Mouse (Mus musculus): Measurements from ENCODE around the gene Tmed9. TPM values are rescaled to one million over a fixed set of nuclear protein-coding genes. Genes with fewer than 3 reads are reported as not detected.

The Tmed9 gene
- polyA plus RNA-seq (2015; fragmentation: Nextera tagmentation; extraction: Ambion mirVana): 112 and 114 TPM in 2 replicates

DNA sequence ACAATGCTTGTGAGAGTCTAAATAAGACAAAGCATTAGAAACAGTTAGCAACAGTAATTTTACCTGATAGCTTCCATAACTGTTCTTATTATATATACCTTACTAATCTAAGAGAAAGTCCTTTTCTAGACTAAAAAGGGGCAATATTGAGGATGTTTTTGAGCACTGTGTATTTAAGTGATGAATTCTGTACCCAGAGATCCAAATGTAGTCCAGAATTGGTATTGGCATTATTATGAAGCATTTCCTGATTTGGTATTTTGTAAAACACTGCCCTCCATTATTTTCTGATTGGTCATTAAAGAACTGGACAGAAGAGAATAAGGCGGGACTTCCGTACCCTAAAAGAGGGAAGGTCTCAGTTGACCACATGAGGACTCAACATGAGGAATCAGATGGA lies at the start of gene Tmed9:
Gene Tmed9, plus strand, starts transcription at position 301 of the 400 bp plus-strand sequence.
- Histone ChIP-seq H3K27me3 (no peaks in the 10 kb centered on the region), H3K9ac (no peak within 1 kb of the TSS), H3K36me3 (no peaks in the 10 kb centered on the region), H3K9me3 (no peaks in the 10 kb centered on the region), H3K4me2 (no peak within 1 kb of the TSS), H3K4me1 (replicated peaks) (peaks cover 26% of the 10 kb centered on the region), H3K4me3 (no peak within 1 kb of the TSS), H3K27ac (no peak within 1 kb of the TSS)
- 95% methylated on average over 2 of the region's 2 CpGs for WGBS
- ATAC-seq (ENCODE audit: low FRiP score): no peak

DNA sequence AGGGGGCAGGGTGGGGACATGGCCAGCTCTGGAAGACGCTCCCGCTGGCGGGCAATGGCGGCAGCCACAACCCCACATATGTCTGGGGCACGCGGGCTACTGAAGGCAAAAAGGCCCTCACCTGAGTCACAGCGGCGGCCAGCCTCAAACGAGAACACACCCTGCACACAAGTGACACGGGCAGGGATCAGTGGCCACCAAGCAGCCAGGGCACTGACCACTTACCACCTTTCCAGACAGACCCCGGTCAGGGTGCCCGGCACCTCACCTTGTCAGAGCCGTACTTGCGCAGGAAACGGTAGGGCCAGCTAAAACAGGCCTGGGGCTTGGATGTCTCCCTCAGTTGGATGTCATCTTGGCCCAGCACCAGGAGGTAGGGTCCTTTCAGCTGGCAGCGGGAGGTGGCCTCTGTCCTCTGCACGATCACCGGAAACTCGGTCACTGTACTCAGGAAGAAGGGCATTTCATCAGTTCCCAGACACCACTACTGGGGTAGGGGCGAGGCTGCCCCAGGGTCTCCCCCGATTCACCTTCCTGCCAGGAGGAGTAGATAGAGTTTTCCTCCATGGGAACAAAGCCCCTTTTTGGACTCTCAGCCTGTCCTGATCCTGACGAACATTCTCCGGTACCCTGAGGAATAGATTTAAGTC lies 49.5 kb upstream of the Tmed9 start:
- Histone ChIP-seq H3K27ac (no peak overlapping the region), H3K27me3 (no peaks in the 10 kb centered on the region), H3K4me3 (no peak overlapping the region), H3K9ac (no peak overlapping the region), H3K9me3 (no peaks in the 10 kb centered on the region), H3K4me2 (no peak overlapping the region), H3K4me1 (replicated peaks) (0 out of 2 replicates have a peak, but pooled peaks cover 3% of the 10 kb centered on the region), H3K36me3 (peaks cover 20% of the 10 kb centered on the region)
- WGBS: 91% methylated on average over 23 of the region's 23 CpGs
- ATAC-seq (ENCODE audit: low FRiP score): no peak

DNA sequence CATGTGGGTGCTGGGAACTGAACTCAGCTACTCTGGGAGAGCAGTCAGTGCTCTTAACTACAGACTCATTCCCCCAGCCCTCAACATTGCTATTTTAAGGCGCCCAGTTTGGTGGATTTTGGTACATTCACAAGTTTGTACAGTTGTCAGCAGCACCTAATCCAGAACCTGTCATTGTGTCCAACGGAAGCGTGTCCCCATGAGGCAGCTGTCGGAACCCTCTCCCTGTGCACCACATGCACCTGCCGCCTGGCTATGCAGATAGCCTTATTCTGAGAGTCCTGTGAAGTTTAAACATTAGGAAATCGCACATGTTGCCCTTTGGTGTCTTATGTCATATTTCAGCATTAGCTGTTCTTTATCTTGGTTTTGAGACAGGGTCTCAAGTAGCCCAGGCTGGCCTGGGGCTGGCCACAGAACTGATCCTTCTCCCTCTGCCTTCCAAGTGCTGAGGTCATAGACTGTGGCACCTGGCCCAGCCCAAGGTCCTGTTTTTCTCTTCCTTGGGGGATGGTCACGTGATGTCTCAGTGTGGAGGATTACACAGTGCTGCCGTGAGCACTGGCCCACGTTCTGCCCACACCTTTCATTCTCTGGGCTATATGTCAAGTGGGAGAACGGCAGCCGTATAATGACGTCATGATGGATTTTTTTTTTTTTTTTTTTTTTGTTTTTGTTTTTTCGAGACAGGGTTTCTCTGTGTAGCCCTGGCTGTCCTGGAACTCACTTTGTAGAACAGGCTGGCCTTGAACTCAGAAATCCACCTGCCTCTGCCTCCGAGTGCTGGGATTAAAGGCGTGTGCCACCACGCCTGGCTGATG lies 47.6 kb upstream of the Tmed9 start:
- H3K27ac ChIP-seq: no peak overlapping the region
- H3K36me3 ChIP-seq: peaks cover 39% of the 10 kb centered on the region
- H3K9me3 ChIP-seq: no peaks in the 10 kb centered on the region
- H3K27me3 ChIP-seq: no peaks in the 10 kb centered on the region
- no peak overlapping the region for H3K4me3 ChIP-seq
- no peak overlapping the region for H3K9ac ChIP-seq
- 0 out of 2 replicates have a peak, but pooled peaks cover 3% of the 10 kb centered on the region for H3K4me1 ChIP-seq (replicated peaks)
- WGBS: 86% methylated on average over 16 of the region's 16 CpGs
- ATAC-seq (ENCODE audit: low FRiP score): no peak
- H3K4me2 ChIP-seq: no peak overlapping the region

DNA sequence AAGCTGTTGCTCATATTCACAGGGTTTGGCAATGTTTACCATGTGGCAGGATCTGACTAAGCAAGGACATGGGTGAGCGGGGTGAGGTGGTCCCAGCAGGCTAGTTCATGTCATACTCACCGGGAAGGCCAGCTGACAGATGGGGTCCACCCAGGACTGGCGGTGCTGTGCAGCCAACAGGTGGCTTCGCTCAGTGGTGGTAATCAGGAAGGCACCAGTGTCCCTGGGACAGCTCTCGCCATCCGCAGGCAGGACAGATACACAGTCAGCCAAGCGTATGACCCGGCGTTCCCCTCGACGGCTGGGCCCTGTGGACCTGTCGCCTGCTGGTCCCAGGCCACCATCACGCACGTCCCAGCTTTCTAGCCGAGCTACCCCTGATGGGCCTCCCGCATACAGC lies 46.3 kb upstream of the Tmed9 start:
- H3K4me3 ChIP-seq: no peak overlapping the region
- 84% methylated on average over 16 of the region's 16 CpGs for WGBS
- no peak overlapping the region for H3K27ac ChIP-seq
- H3K9ac ChIP-seq: no peak overlapping the region
- H3K9me3 ChIP-seq: no peaks in the 10 kb centered on the region
- H3K36me3 ChIP-seq: peaks cover 52% of the 10 kb centered on the region
- no peaks in the 10 kb centered on the region for H3K27me3 ChIP-seq
- no peak for ATAC-seq (ENCODE audit: low FRiP score)
- H3K4me1 ChIP-seq (replicated peaks): 0 out of 2 replicates have a peak, but pooled peaks cover 3% of the 10 kb centered on the region
- H3K4me2 ChIP-seq: no peak overlapping the region

DNA sequence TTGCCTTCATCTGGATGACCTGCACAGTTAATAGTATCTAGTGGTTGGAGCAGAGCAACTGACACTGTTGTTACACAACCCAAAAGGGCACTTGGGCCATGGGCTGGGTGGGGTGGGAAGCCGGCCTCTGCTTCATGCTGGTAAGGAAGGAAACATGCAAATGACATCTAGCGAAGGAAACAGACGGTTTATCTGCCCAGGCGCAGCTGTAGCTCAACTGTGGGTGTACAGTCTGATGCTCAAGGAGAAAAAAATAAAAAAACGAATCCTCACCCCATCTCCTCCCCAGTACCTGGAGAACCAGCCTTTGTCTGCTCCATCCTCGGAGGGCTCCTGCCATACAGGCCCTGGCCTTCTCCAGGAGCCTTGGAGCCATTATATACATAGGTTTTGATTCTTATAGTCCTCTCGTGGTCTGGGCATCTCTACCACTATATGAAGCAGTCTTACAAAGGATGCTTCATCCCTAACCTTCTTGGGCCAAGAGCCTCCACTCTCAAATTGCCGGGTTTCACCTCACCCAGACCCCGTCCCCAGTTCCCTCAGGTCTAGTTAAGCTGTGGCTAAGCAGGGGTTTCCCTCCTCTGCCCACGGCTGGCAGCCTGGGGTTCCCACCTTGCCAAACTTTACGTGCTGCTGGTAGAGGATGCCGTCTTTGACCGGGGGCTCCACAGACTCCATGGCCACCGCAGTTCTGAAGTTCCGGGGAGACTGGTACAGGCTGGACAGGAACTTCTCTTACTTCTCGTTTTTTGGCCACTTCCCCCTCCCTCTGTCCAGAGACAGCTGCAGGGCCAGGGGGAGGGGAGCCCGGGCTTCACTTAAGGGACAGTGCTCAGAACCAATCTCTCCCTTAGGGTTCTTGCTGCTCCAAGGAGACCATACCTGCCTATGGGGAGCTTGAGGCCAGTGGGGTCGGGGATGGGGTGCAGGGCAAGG lies 45.4 kb upstream of the Tmed9 start:
- H3K27me3 ChIP-seq: no peaks in the 10 kb centered on the region
- no peak overlapping the region for H3K27ac ChIP-seq
- WGBS: 84% methylated on average over 18 of the region's 18 CpGs
- H3K4me3 ChIP-seq: no peak overlapping the region
- 0 out of 2 replicates have a peak, but pooled peaks cover 4% of the 10 kb centered on the region for H3K4me1 ChIP-seq (replicated peaks)
- H3K36me3 ChIP-seq: peaks cover 55% of the 10 kb centered on the region
- no peak for ATAC-seq (ENCODE audit: low FRiP score)
- no peak overlapping the region for H3K4me2 ChIP-seq
- no peak overlapping the region for H3K9ac ChIP-seq
- no peaks in the 10 kb centered on the region for H3K9me3 ChIP-seq

DNA sequence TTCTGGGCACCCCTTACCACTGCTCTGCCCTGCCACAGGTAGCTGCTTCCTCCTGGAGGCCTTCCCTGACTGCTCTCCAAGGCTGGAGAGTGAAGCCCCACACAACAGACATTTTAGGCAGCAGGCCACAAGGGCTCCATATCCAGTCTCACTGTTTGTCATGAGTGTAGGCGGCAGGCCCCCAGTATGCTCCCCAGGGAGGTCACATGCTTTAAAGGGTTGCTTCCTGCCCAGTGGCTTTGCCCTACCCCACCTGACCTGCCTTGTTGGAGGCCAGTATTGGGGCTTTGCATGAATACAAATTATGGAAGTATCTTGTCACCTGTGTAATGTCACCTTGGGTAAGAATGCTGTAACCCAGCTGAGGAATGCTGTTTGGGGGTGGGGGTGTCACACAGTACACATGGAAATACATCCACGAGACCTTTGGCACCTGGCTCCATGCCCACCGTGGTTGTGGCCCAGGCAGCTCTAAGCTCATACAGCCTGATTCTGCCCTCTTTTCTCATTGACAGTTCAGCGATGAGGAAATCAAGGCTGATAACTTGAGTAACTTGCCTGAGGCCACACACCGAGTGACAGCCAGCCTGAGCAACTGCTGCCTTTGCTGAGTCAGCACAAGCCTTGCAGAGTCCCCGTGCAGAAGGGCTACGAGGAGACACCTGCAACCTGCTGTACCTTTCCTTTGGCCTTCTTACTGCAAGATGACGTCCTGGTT lies 44.2 kb upstream of the Tmed9 start, which contains the start of gene Dok3:
Gene Dok3, minus strand, starts transcription at position 99 of the 718 bp plus-strand sequence.
- Histone ChIP-seq H3K9me3 (no peaks in the 10 kb centered on the region), H3K27me3 (no peaks in the 10 kb centered on the region), H3K4me3 (no peak within 1 kb of the TSS), H3K9ac (no peak within 1 kb of the TSS), H3K4me2 (no peak within 1 kb of the TSS), H3K4me1 (replicated peaks) (peaks cover 13% of the 10 kb centered on the region), H3K36me3 (peaks cover 56% of the 10 kb centered on the region), H3K27ac (no peak within 1 kb of the TSS)
- 84% methylated on average over 8 of the region's 8 CpGs for WGBS
- no peak for ATAC-seq (ENCODE audit: low FRiP score)

DNA sequence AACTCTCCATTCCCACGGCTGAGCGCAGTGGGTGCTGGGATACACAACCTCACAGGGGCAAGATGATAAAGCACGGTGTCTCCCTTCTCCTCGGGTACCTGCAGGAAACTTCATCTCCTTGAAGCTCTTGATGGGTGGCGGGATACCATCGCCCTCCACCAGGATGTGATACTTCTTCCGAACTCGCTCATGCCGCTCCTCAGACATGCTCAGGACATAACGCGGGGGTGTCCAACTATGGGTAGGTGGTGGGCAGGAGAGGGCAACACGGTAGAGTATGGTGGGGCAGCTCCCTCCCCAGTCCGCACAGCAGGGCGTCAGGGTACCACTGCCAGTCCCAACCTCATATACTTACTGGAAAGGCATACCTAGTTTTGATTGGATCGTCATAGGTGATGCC lies 38.3 kb upstream of the Tmed9 start:
- no peak for ATAC-seq (ENCODE audit: low FRiP score)
- 93% methylated on average over 15 of the region's 15 CpGs for WGBS
- H3K36me3 ChIP-seq: peaks cover 77% of the 10 kb centered on the region
- 0 out of 2 replicates have a peak overlapping the region, but pooled peaks have one; percentile 86 for H3K27ac ChIP-seq
- H3K4me1 ChIP-seq (replicated peaks): peaks cover 26% of the 10 kb centered on the region
- H3K27me3 ChIP-seq: no peaks in the 10 kb centered on the region
- peak overlapping the region; percentile 89 for H3K9ac ChIP-seq
- H3K4me3 ChIP-seq: peak overlapping the region; percentile 80
- H3K9me3 ChIP-seq: no peaks in the 10 kb centered on the region
- H3K4me2 ChIP-seq: peak overlapping the region; percentile 91

DNA sequence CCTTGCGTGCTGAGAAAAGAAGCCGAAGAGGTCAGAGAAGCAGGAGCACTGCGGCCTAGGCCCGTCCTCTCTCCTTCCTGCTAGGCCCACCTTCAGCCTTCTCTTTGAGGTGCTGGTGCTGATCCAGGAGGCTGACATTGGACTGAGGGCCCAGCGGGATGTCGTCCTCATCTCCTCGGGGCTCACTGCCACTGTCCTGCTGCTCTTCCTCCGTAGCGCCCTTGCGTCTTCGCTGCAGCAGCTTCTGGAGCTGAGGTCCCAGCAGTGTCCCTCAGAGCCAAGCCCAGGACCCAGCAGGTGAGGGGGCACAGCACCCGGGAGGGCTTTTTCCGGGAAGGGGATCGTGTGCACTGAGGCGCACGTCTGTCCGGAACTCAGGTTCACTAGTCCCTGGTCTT lies 37.7 kb upstream of the Tmed9 start:
- Histone ChIP-seq H3K4me2 (peak overlapping the region; percentile 91), H3K4me1 (replicated peaks) (peaks cover 26% of the 10 kb centered on the region), H3K27me3 (no peaks in the 10 kb centered on the region), H3K9ac (peak overlapping the region; percentile 89), H3K36me3 (peaks cover 77% of the 10 kb centered on the region), H3K4me3 (peak overlapping the region; percentile 80), H3K9me3 (no peaks in the 10 kb centered on the region), H3K27ac (peak overlapping the region; percentile 86)
- ATAC-seq (ENCODE audit: low FRiP score): no peak
- WGBS: 21% methylated on average over 17 of the region's 17 CpGs

DNA sequence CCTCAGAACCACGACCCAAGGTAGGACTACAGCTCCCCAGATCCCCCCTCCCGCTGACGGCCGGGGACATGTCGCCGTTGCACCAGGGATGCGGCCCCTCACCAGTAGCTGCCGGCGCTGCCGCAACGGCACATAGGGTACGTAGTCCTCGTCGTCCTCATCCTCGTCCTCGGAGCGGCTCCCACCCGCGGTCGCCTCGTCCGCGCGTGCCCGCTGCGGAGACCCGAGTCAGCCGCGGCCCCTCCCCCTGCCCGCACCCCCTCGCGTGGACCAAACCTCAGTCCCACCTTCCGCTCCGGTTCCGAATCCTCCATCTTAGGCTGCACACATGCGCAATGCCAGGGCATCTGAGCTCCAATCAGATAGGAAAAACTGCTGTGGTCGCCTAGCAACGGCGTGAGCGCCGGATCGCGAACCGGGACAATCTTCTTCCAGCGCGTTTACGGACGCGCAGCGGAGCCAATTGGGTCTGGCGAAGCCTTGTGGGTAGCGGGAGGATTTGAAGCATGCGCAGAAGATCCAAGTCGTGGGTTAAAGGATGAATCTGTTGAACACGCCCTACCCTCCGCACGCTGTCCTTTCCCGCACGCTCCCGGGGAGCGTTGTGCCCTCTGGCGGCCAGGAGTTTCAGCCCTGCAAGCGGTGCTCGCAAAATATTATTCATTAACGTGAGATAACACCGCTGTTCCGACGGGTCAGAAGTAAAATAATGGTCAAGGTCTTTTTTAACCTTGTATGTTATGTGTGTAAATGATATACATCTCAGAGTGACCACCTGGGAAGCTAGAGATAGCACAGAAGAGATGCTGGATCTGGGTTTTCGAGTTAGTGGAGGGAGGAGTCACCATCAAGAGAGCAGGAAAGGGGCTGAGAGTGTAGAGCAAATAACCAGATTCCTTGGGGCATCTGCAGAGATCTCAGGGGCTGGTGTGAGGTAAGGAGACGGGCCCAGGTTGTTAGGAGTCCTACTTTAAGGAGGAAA lies 37.0 kb upstream of the Tmed9 start, which contains the start of gene Ddx41:
Gene Ddx41, minus strand, starts transcription at position 465 of the 982 bp plus-strand sequence.
- H3K36me3 ChIP-seq: peaks cover 77% of the 10 kb centered on the region
- H3K4me2 ChIP-seq: peak within 1 kb of the TSS; percentile 91
- peak within 1 kb of the TSS; percentile 86 for H3K27ac ChIP-seq
- no peaks in the 10 kb centered on the region for H3K27me3 ChIP-seq
- peak within 1 kb of the TSS; percentile 89 for H3K9ac ChIP-seq
- ATAC-seq (ENCODE audit: low FRiP score): peak; percentile 99
- peak within 1 kb of the TSS; percentile 80 for H3K4me3 ChIP-seq
- under 1% methylated on average over 70 of the region's 70 CpGs for whole genome bisulfite sequencing
- no peaks in the 10 kb centered on the region for H3K9me3 ChIP-seq
- H3K4me1 ChIP-seq (replicated peaks): peaks cover 26% of the 10 kb centered on the region

DNA sequence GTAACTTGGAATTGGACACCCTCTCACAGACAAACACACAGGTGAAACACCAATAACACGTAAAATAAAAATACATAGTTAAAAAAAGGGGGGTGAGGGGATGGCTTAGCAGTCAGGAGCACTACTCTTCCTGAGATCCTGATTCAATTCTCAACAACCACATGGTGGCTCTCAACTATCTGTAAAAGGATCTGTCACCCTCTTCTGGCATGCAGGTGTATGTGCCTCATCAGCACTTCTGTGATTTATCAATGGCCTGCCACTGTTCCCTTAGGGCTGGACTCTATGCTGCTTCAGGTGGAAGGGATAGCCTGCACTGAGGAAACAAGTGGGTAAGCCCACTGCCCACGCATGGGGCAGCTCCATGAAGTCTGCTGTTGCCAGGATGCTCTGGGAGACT lies 32.6 kb upstream of the Tmed9 start:
- H3K36me3 ChIP-seq: peaks cover 86% of the 10 kb centered on the region
- no peaks in the 10 kb centered on the region for H3K9me3 ChIP-seq
- WGBS: 88% methylated on average over 2 of the region's 2 CpGs
- no peak overlapping the region for H3K4me2 ChIP-seq
- peaks cover 4% of the 10 kb centered on the region for H3K4me1 ChIP-seq (replicated peaks)
- ATAC-seq (ENCODE audit: low FRiP score): no peak
- H3K27ac ChIP-seq: no peak overlapping the region
- H3K27me3 ChIP-seq: no peaks in the 10 kb centered on the region
- H3K9ac ChIP-seq: no peak overlapping the region
- H3K4me3 ChIP-seq: no peak overlapping the region

Data from hindbrain, embryonic 13.5 days (tissue).